Mouse (Mus musculus) liver, embryonic 16.5 days (tissue): ENCODE data around the gene Mgmt. TPM values are rescaled to one million over a fixed set of nuclear protein-coding genes. Genes with fewer than 3 reads are reported as not detected.

Source experiments
- ATAC-seq: fragments of 200-750 bp; cut with Nextera tagmentation; 2 replicates; pipeline ENCODE4 v1.8.0; 2017; ENCODE audit warnings: low read depth, mild to moderate bottlenecking, moderate number of reproducible peaks, moderate library complexity
- H3K27ac ChIP-seq: fragments of 300-500 bp; sonication (generic); 2 replicates; pipeline ENCODE4 v1.5.1; 2014; ENCODE audit warnings: mild to moderate bottlenecking, low read length
- H3K27me3 ChIP-seq: fragments of 300-500 bp; sonication (generic); 2 replicates; pipeline ENCODE4 v1.6.1; 2014; ENCODE audit warnings: low read depth, low read length, mixed read lengths; ENCODE audit not compliant: control insufficient read depth, insufficient read depth
- H3K36me3 ChIP-seq: fragments of 300-500 bp; sonication (generic); 2 replicates; pipeline ENCODE4 v1.6.1; 2014; ENCODE audit warnings: mild to moderate bottlenecking; ENCODE audit not compliant: control insufficient read depth, insufficient read depth
- H3K4me1 ChIP-seq: fragments of 300-500 bp; sonication (generic); 2 replicates; pipeline ENCODE4 v1.6.1; 2014; ENCODE audit warnings: low read depth, low read length, mixed read lengths; ENCODE audit not compliant: control insufficient read depth
- H3K4me2 ChIP-seq: fragments of 300-500 bp; sonication (generic); 2 replicates; pipeline ENCODE4 v1.6.1; 2014; ENCODE audit warnings: low read depth, low read length, mixed read lengths
- H3K4me3 ChIP-seq: fragments of 300-500 bp; sonication (generic); 2 replicates; pipeline ENCODE4 v1.5.1; 2014; ENCODE audit warnings: low read depth, mild to moderate bottlenecking, low read length
- H3K9ac ChIP-seq: fragments of 300-500 bp; sonication (generic); 2 replicates; pipeline ENCODE4 v1.6.1; 2014; ENCODE audit warnings: low read depth, low read length
- H3K9me3 ChIP-seq: fragments of 300-500 bp; sonication (generic); replicated peaks from 2 replicates; pipeline ENCODE4 v1.6.1; 2016; ENCODE audit warnings: low read length; ENCODE audit not compliant: control insufficient read depth
- WGBS: fragments of 180-500 bp; shearing (Covaris S2); extraction: QIAGEN DNeasy Blood & Tissue Kit; methylation state at CpG from one replicate; pipeline ENCODE4 v1.1.7; 2014; ENCODE audit not compliant: insufficient replicate concordance; 5-methylcytosine and 5-hydroxymethylcytosine counted together
- polyA plus RNA-seq: library from polyadenylated mRNA; unstranded; fragments of >200 nt; fragmentation: Nextera tagmentation; extraction: Ambion mirVana; gene quantifications from 2 replicates; pipeline ENCODE4 v1.2.1, GENCODE M21; 2015

Gene Mgmt
- polyA plus RNA-seq, 1 experiment from 2014 or later, result 3.2 TPM

- Histone ChIP-seq H3K9ac (no peak overlapping the region), H3K4me1 (no peaks in the 10 kb centered on the region), H3K36me3 (no peaks in the 10 kb centered on the region), H3K4me2 (no peak overlapping the region), H3K4me3 (no peak overlapping the region), H3K27ac (no peak overlapping the region), H3K27me3 (no peaks in the 10 kb centered on the region), H3K9me3 (no peaks in the 10 kb centered on the region)
- no peak for ATAC-seq
- WGBS, result 68% methylated on average over 7 of the region's 7 CpGs
Measured at GRCm38 (mm10) chr7:137038946-137039320, 144.5 kb downstream of the Mgmt start.

GRCm38 (mm10) chr7:137040646-137041045, 146.2 kb downstream of the Mgmt start:
- ATAC-seq, result no peak
- H3K9ac ChIP-seq, result no peak overlapping the region

GRCm38 (mm10) chr7:137046891-137047290, 152.5 kb downstream of the Mgmt start:
- no peak for ATAC-seq
- Histone ChIP-seq H3K9me3 (no peaks in the 10 kb centered on the region), H3K9ac (no peak overlapping the region), H3K27me3 (no peaks in the 10 kb centered on the region), H3K36me3 (no peaks in the 10 kb centered on the region), H3K4me2 (no peak overlapping the region), H3K4me3 (no peak overlapping the region), H3K27ac (no peak overlapping the region), H3K4me1 (no peaks in the 10 kb centered on the region)
- 63% methylated on average over 4 of the region's 4 CpGs for WGBS

More at GRCm38 (mm10) chr7:137040646-137041045, 146.2 kb downstream of the Mgmt start:
- H3K4me2 ChIP-seq, result no peak overlapping the region
- no peaks in the 10 kb centered on the region for H3K9me3 ChIP-seq
- no peaks in the 10 kb centered on the region for H3K36me3 ChIP-seq
- no peaks in the 10 kb centered on the region for H3K4me1 ChIP-seq
- no peak overlapping the region for H3K4me3 ChIP-seq
- no peaks in the 10 kb centered on the region for H3K27me3 ChIP-seq
- no peak overlapping the region for H3K27ac ChIP-seq
- 63% methylated on average over 8 of the region's 8 CpGs for WGBS

- H3K9ac ChIP-seq, result no peak overlapping the region
- H3K9me3 ChIP-seq, result no peaks in the 10 kb centered on the region
- WGBS, result 66% methylated on average over 8 of the region's 8 CpGs
- H3K27ac ChIP-seq, result no peak overlapping the region
- H3K4me2 ChIP-seq, result no peak overlapping the region
- no peaks in the 10 kb centered on the region for H3K36me3 ChIP-seq
- no peaks in the 10 kb centered on the region for H3K27me3 ChIP-seq
- ATAC-seq, result no peak
- H3K4me1 ChIP-seq, result no peaks in the 10 kb centered on the region
- no peak overlapping the region for H3K4me3 ChIP-seq
Measured at GRCm38 (mm10) chr7:137048086-137048922, 153.9 kb downstream of the Mgmt start.

GRCm38 (mm10) chr7:137054343-137054742, 159.9 kb downstream of the Mgmt start:
- no peak overlapping the region for H3K9ac ChIP-seq
- ATAC-seq, result no peak
- H3K4me2 ChIP-seq, result no peak overlapping the region
- no peak overlapping the region for H3K27ac ChIP-seq
- no peak overlapping the region for H3K4me3 ChIP-seq
- whole genome bisulfite sequencing, result 59% methylated on average over 5 of the region's 5 CpGs
- no peaks in the 10 kb centered on the region for H3K27me3 ChIP-seq
- no peaks in the 10 kb centered on the region for H3K36me3 ChIP-seq
- H3K9me3 ChIP-seq, result no peaks in the 10 kb centered on the region
- no peaks in the 10 kb centered on the region for H3K4me1 ChIP-seq

GRCm38 (mm10) chr7:137056126-137056525, 161.7 kb downstream of the Mgmt start:
- ATAC-seq, result no peak
- H3K4me2 ChIP-seq, result no peak overlapping the region

GRCm38 (mm10) chr7:137060488-137060887, 166.1 kb downstream of the Mgmt start:
- Histone ChIP-seq H3K27ac (no peak overlapping the region), H3K4me3 (no peak overlapping the region), H3K9me3 (no peaks in the 10 kb centered on the region), H3K27me3 (no peaks in the 10 kb centered on the region), H3K4me2 (no peak overlapping the region), H3K9ac (no peak overlapping the region), H3K4me1 (no peaks in the 10 kb centered on the region), H3K36me3 (no peaks in the 10 kb centered on the region)
- ATAC-seq, result no peak
- 19% methylated on average over 3 of the region's 3 CpGs for WGBS

More at GRCm38 (mm10) chr7:137056126-137056525, 161.7 kb downstream of the Mgmt start:
- H3K9me3 ChIP-seq, result no peaks in the 10 kb centered on the region
- no peak overlapping the region for H3K4me3 ChIP-seq
- H3K9ac ChIP-seq, result no peak overlapping the region
- WGBS, result 44% methylated on average over 5 of the region's 5 CpGs
- H3K4me1 ChIP-seq, result no peaks in the 10 kb centered on the region
- no peaks in the 10 kb centered on the region for H3K27me3 ChIP-seq
- no peak overlapping the region for H3K27ac ChIP-seq
- no peaks in the 10 kb centered on the region for H3K36me3 ChIP-seq

GRCm38 (mm10) chr7:137061109-137061508, 166.7 kb downstream of the Mgmt start:
- Histone ChIP-seq H3K36me3 (no peaks in the 10 kb centered on the region), H3K4me2 (no peak overlapping the region), H3K9me3 (no peaks in the 10 kb centered on the region), H3K27me3 (no peaks in the 10 kb centered on the region), H3K27ac (no peak overlapping the region), H3K9ac (no peak overlapping the region), H3K4me3 (no peak overlapping the region), H3K4me1 (no peaks in the 10 kb centered on the region)
- WGBS, result 80% methylated on average over 6 of the region's 6 CpGs
- no peak for ATAC-seq

- Histone ChIP-seq H3K9me3 (no peaks in the 10 kb centered on the region), H3K27ac (no peak overlapping the region), H3K9ac (no peak overlapping the region), H3K27me3 (no peaks in the 10 kb centered on the region), H3K4me1 (no peaks in the 10 kb centered on the region), H3K36me3 (no peaks in the 10 kb centered on the region), H3K4me2 (no peak overlapping the region), H3K4me3 (no peak overlapping the region)
- ATAC-seq, result no peak
- 69% methylated on average over 9 of the region's 9 CpGs for WGBS
Measured at GRCm38 (mm10) chr7:137064255-137064654, 169.8 kb downstream of the Mgmt start.
